Mouse (Mus musculus) kidney, postnatal 10 days (tissue): Measurements from ENCODE around the gene Cd52.
"Not testable (repeated sequence)": the region's sequence is repeated elsewhere in the genome, so short reads cannot be mapped to it uniquely, and the experiment has no call there.

Source experiments
- DNase-seq: peaks from one replicate; pipeline ENCODE4 v3.0.0; 2021; ENCODE audit warnings: mixed read lengths

The Cd52 gene

GRCm38 (mm10) chr4:134094923-134095547 is at the start of gene Cd52:
Cd52 (minus strand) TSS chr4:134095082.
- DNase-seq, result no peak

GRCm38 (mm10) chr4:134144297-134144696 is 49.4 kb upstream of the Cd52 start:
- not testable (repeated sequence) for DNase-seq

DNA sequence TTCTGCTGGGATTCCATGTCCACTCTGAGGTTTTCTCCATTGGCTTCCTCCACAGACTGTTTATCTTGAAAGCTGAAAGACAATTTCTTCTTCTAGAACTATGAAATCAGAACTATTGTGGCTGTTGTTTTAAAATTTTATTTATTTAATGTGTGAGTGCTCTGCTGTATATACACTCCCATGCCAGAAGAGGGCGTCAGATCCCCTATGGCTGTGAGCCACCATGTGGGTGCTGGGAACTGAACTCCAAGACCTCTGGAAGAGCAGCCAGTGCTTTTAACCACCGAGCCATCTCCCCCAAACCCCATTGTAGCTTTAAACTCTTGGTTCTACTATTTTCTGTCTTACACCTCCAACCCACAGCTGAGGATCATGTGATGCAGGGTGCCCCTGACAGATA is 44.0 kb upstream of the Cd52 start:
- no peak for DNase-seq

DNA sequence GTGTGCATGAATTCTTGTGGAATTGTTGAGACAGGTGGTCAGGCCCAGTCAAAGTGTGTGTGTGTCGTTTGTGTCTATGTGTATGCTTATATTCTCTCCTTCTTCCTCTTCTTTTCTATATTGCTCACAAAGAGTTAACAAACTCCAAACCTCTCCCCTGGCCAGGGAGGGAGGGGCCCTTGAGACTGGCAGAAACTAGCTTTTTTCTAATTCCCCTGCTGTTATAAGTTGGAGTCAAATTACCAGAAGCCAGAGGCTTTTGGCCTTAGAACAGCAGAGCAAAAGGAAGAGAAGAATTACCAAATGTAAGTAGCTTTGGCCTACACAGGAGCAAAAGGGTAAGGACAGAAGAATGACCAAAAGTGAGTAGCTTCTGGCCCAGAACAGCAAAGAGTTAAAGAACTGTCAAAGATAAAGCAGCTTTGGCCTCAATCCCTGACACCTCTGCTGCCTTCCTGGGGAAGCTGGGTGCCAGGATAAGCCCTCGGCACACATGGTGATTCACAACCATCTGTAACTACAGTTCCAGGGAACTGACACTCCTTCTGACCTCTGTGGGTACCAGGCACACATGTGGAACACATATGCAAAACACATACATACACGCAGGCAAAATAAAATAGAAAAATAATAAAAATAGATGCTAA is 41.5 kb upstream of the Cd52 start:
- no peak for DNase-seq

DNA sequence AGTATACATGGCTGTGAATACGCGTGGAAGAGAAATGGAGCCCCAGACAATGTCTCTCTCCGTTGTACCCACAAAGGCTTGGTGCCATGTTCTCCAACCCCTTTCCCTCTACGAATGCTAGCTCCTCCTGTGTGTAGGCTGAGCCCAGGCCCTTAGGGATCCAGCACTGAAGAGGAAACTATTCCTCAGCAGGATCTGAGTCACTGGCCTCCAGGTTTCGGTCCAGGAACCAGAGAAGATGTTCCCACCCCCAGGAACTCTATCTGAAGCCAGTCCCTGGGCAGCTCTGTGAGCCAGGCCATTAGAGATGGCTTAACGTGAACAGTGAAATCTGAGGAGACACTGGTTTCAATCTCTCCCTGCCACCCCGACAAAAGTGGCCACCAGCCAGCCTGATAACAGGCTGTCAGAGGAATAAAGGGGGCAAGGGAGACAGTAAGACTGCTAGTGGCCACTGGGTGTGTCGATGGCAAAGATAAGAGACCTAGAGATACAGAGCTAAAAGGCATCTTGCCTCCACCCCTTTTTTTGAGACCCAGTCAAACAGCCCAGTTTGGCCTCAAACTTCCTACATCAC is 37.7 kb upstream of the Cd52 start:
- no peak for DNase-seq

- peak; percentile 4 for DNase-seq
These were observed 37.2 kb upstream of the Cd52 start for GRCm38 (mm10) chr4:134132117-134132516.

DNA sequence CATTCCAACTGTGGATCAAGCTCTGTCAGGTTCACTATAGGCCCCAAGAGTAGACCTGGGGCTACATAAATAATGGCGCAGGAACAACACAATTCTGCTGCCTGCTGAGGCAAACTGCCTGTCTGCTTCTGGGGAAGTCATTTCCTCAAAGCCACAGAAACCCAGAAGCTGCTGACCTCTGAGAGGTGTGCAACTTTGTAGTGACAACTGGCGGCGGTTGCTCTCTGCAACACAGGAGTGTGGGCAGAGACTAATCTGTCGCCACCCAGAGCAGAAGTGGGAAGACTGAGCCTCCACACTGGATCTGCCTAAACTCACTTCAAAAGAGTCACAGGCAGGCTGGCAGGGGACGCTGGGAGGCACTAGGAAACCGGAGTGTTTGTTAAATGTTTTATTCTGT is 34.6 kb upstream of the Cd52 start:
- DNase-seq, result peak; percentile 11

- DNase-seq, result peak; percentile 59
These were observed 34.1 kb upstream of the Cd52 start for GRCm38 (mm10) chr4:134128983-134129362.

DNA sequence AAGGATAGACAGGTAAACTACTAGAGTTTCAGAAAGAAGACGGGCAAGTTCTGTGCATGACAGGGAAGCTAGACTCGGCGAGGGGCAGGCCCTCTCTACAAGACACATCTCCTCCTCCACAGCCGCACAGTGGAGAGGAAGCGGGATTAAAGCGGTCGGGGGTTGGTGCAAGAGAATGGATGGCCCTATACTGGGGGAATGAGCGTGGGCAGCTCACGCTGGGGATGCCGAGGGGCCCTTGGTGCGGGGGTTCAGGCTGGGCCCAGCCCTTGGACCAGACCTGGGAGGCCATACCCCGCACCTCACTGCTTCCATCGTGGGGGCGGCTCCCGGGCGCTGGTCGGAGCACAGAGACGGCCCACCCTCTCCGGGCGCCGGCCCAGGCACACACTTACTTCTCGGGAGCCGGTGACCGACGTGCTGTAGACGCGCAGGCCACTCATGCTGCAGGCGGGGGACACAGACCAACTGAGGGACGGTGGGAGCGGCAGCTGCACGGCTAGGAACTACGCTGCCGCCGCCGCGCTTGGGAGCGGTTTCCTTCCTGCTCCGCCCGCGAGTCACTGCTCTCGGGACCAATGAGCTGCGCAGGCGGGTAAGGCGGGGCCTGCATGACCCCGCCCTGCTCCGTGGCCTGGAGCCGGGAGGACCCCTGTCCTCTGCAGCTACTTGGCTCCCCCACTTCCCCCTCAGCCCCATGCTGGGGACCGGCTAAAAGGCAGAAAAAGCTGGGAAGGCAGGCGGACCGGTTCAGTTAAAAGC is 33.5 kb upstream of the Cd52 start, which contains the start of gene Sh3bgrl3:
Gene Sh3bgrl3, minus strand, starts transcription at position 569 of the 762 bp plus-strand sequence.
- DNase-seq, result peak; percentile 94

GRCm38 (mm10) chr4:134127793-134128192 is 32.9 kb upstream of the Cd52 start:
- no peak for DNase-seq

DNA sequence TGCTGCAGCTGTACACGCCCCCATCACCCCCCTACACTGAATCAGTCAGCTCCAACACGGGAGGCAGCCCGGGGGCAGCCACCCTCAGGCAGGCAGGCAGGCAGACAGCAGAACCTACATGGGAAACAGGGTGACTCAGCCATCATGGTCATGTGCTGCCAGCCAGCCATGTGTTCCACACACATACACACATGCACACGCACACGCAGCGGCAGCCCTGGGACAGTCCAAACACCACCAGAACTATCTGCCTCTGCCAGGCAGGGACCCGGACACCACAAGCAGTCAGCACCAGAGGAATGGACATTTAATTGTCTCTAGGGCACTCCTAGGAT is 32.2 kb upstream of the Cd52 start:
- DNase-seq, result peak; percentile 6

DNA sequence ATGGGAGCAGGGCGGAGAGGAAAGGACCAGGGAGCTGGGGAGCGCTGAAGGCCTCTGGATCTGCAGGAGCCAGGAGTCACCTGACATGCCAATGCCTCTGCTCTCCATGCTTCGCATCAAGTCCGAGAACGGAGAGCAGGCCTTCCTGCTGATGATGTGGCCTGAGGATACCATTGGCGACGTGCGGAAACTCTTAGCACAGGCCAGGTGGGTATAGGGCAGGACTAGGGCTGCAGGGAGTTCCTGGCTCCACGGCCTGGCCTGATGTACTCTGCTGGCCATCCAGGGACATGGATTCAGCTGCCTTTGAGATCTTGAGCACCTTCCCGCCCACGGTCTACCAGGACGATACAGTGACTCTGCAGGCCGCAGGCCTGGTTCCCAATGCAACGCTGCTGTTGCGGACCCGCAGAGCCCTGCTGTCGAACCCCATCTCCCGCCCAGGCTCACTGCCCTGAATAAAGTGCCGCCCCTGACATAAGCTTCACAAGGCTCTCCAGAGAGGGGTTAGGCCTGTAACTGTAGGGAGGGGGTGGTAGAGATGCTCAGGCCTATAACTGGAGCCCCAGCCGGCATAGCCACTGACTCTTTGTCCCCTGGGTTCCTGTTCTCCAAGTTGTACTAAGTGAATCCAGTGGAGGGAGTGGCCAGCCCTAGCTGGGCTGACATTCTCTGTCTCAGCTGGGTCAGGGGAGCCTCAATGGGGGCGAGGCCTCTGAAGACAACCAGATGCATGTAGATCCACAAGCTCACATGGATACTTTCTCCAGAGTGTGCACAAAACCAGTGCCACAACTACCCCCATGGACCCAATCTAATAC is 31.6 kb upstream of the Cd52 start:
- DNase-seq, result peak; percentile 8

- DNase-seq, result no peak
These were observed 30.6 kb upstream of the Cd52 start for GRCm38 (mm10) chr4:134125383-134126060.

GRCm38 (mm10) chr4:134123680-134124551 is 29.0 kb upstream of the Cd52 start:
- DNase-seq, result peak; percentile 50

DNA sequence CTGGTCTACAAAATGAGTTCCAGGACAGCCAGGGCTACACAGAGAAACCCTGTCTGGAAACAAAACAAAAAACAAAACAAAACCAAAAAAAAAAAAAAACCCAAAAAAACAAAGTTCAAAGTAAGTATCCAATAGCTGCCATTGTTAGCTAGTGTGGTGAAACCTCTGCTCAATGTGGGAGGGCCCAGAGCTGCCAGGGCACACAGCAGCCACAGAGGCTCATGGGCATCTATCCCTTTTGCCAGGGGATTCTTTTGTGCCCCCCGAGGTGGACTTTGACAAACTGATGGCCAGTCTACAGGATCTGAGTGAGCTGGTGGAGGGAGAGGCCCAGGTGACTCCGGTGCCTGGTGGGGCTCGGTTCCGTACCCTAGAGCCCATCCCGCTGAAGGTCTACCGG is 28.3 kb upstream of the Cd52 start:
- DNase-seq, result no peak

DNA sequence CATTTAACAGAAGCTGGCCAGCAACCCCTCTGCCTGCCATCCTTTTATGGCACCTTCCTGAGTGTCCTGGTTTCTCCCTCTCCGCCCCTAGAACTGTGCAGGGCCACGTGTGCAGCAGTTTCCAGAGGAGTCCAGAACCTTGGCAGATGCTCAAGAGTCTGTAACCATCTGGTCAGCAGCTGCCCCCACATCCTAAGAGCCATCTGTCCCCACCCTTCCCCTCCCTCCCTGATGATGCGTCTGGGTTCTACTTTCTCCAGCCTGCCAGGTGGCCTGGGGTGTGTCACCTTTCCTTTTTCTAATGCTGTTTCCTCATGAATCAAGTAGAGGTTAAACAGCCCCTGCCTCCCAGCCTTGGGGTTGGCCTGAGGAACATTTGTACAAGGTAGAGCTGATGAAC is 27.4 kb upstream of the Cd52 start:
- DNase-seq, result no peak

DNA sequence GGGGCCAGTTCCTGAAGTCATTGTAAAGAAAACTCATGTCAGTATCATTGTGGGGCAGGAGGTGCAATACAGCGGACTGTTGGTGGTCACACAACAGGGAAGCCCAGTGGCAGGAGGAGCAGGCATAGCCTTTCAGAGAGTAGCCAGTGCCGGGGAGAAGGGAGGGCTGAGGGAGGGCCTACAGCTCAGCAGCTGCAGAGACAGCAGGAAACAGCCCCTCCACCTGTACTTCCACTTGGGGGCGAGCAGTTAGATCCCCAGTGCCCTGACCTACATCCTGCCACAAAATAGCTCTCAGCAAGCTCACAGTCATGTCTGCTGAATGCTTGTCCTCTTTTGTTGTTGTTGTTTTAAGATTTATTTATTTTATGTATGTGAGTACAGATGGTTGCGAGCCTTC is 26.7 kb upstream of the Cd52 start:
- DNase-seq, result no peak

GRCm38 (mm10) chr4:134120916-134121315 is 26.0 kb upstream of the Cd52 start:
- DNase-seq, result no peak

DNA sequence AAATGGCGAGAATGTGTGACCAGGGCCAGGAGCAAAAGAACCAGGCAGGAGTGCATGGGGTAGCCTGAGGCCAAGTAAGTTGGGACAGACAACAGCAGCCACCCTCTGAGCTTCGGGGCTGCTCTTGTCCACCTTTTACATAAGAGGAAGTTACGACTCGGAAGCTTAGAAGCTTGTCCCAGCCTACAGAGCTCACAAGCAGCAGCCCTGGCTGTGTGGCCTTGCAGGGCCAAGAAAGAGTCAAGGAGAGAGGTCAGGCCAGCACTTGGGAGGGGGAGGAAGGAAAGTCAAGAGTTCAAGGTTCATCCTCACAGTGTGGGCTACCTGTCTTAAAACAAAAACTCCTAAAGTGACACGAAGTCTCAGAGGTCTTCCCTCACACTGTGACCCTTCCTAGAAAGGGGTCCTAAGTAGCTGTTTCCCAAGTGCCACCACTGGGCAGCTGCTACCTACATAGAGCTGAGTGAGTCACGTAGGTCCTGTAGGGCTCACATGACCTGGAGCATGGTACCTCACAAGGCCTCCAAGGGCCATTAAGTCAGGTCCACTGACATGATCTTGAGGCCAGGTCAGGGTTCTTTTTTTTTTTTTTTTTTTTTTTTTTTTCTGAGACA is 25.4 kb upstream of the Cd52 start:
- DNase-seq, result no peak

- DNase-seq, result peak; percentile 25
These were observed 24.8 kb upstream of the Cd52 start for GRCm38 (mm10) chr4:134119644-134120043.

DNA sequence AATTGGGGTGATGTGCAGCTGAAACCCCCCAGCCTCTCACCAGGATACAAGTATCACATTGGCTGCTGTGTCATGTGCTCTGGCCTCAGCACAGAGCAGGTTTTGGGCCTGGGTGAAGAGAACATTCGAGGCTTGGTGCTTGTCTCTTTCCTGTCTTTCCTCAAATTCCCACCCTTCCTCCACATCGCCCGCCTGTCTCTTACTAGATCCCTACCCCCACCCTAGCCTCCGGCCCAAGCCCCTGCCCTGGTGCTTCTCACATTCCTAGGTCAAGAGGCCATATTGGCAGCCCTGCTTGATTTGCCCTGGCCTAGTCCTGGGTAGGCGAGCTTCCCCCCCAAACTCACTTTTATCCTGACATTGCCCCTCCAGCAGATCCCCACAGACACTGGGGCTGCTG is 24.2 kb upstream of the Cd52 start:
- DNase-seq, result no peak
